Mouse (Mus musculus) neural tube, embryonic 14.5 days (tissue): Measurements from ENCODE around the gene Cog8. TPM values are rescaled to one million over a fixed set of nuclear protein-coding genes. Genes with fewer than 3 reads are reported as not detected.
"Not testable (repeated sequence)": the region's sequence is repeated elsewhere in the genome, so short reads cannot be mapped to it uniquely, and the experiment has no call there.

Experiments used
- ATAC-seq: fragments of 200-750 bp; cut with Nextera tagmentation; 2 replicates; pipeline ENCODE4 v1.8.0; 2017; ENCODE audit warnings: low read depth, mild to moderate bottlenecking, moderate TSS enrichment, moderate library complexity
- H3K27ac ChIP-seq: fragments of 300-500 bp; sonication (generic); 2 replicates; pipeline ENCODE4 v1.5.1; 2014; ENCODE audit warnings: low read depth, mild to moderate bottlenecking, control low read depth, low read length, moderate library complexity, mixed read lengths
- H3K27me3 ChIP-seq: fragments of 300-500 bp; sonication (generic); 2 replicates; pipeline ENCODE4 v1.6.1; 2014; ENCODE audit warnings: low read length; ENCODE audit not compliant: control insufficient read depth, insufficient read depth
- H3K36me3 ChIP-seq: fragments of 300-500 bp; sonication (generic); 2 replicates; pipeline ENCODE4 v1.6.1; 2014; ENCODE audit warnings: low read length, mixed read lengths; ENCODE audit not compliant: control insufficient read depth, insufficient read depth
- H3K4me1 ChIP-seq: fragments of 300-500 bp; sonication (generic); 2 replicates; pipeline ENCODE4 v1.6.1; 2014; ENCODE audit warnings: low read length; ENCODE audit not compliant: control insufficient read depth, insufficient read depth
- H3K4me2 ChIP-seq: fragments of 300-500 bp; sonication (generic); 2 replicates; pipeline ENCODE4 v1.6.1; 2014; ENCODE audit warnings: mild to moderate bottlenecking, low read depth, low read length, control low read depth
- H3K4me3 ChIP-seq: fragments of 300-500 bp; sonication (generic); 2 replicates; pipeline ENCODE4 v1.5.1; 2014; ENCODE audit warnings: low read depth, low read length, control low read depth, mixed read lengths
- H3K9ac ChIP-seq: fragments of 300-500 bp; sonication (generic); replicated peaks from 2 replicates; pipeline ENCODE4 v1.6.1; 2014; ENCODE audit warnings: low read depth, mild to moderate bottlenecking, control low read depth, low read length, mixed read lengths
- H3K9me3 ChIP-seq: fragments of 300-500 bp; sonication (generic); 2 replicates; pipeline ENCODE4 v1.6.1; 2016; ENCODE audit warnings: low read length; ENCODE audit not compliant: control insufficient read depth
- WGBS: fragments of 180-500 bp; shearing (Covaris S2); extraction: QIAGEN DNeasy Blood & Tissue Kit; methylation state at CpG from one replicate; pipeline ENCODE4 v1.1.7; 2014; 5-methylcytosine and 5-hydroxymethylcytosine counted together
- microRNA-seq: library from miRNA; unstranded; fragments of <30 nt; microRNA quantifications from one replicate; pipeline ENCODE4, GENCODE M21; 2016
- polyA plus RNA-seq: library from polyadenylated mRNA; unstranded; fragments of >200 nt; fragmentation: Nextera tagmentation; extraction: Ambion mirVana; gene quantifications from 2 replicates; pipeline ENCODE4 v1.2.1, GENCODE M21; 2014

Gene Cog8
- polyA plus RNA-seq, 1 experiment from 2014 or later = 39.9 TPM

DNA sequence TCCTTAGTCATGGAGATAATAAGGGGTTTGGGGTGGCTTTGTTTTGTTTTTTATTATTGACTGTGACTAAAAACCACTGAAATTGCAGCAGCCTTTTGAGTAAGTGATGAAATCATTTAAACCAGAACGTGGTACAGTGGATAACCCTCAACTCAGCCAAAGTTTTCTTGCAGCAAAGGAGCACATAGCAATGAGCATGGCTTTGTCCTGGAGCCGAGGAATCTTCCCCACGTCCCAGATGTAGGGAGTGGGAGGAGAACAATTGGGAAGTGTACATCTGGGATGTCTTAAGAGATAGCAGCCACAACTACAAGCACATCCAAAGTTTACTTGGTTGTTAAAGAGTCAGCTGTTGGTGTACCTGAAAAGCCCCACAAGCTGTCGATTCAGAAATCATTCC lies 59.1 kb downstream of the Cog8 start:
- WGBS = 84% methylated on average over 4 of the region's 4 CpGs
- no peak overlapping the region for H3K4me3 ChIP-seq
- H3K9me3 ChIP-seq = no peaks in the 10 kb centered on the region

DNA sequence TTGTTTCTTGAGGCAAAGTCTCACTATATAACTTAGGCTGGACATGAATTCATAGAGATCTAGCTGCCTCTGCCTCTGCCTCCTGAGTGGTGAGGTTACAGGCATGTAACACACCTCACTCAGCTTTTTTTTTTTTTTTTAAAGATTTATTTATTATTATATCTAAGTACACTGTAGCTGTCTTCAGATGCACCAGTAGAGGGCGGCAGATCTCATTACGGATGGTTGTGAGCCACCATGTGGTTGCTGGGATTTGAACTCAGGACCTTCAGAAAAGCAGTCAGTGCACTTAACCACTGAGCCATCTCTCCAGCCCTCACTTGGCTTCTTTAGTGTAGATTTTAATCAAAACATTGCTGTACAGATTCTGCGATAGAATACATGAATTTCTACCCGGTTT lies 60.1 kb downstream of the Cog8 start:
- not testable (repeated sequence) for H3K4me3 ChIP-seq, ATAC-seq, H3K9me3 ChIP-seq, H3K9ac ChIP-seq, H3K27ac ChIP-seq, H3K27me3 ChIP-seq, H3K4me2 ChIP-seq, H3K36me3 ChIP-seq, H3K4me1 ChIP-seq
- WGBS = 87% methylated on average over 4 of the region's 4 CpGs

More for the DNA sequence above, 59.1 kb downstream of the Cog8 start:
- H3K4me1 ChIP-seq = no peaks in the 10 kb centered on the region
- H3K27ac ChIP-seq = no peak overlapping the region
- no peak overlapping the region for H3K9ac ChIP-seq
- H3K4me2 ChIP-seq = no peak overlapping the region
- H3K27me3 ChIP-seq = no peaks in the 10 kb centered on the region
- ATAC-seq = no peak
- H3K36me3 ChIP-seq = no peaks in the 10 kb centered on the region

Small RNA genes within 50 kb of the gene (microRNA-seq; reads per million reads assigned to microRNA genes)
- 1.4 reads per million for gene Mir7075

Other genes with a start within 250 kb of the Cog8 start
- 1.4 and 2.0 TPM in 2 replicates for gene Has3, start 186.4 kb downstream of the Cog8 start, polyA plus RNA-seq
- gene Utp4, start 163.1 kb downstream of the Cog8 start, polyA plus RNA-seq = 42.7 and 45.2 TPM in 2 replicates
- 5.3 and 5.7 TPM in 2 replicates for gene Sntb2, start 120.9 kb downstream of the Cog8 start, polyA plus RNA-seq
- 155 and 162 TPM in 2 replicates for gene Vps4a, start 25.5 kb downstream of the Cog8 start, polyA plus RNA-seq
- 36.5 and 36.8 TPM in 2 replicates for gene Pdf, start 8.1 kb downstream of the Cog8 start, polyA plus RNA-seq
- gene Nip7, start 188 bp upstream of the Cog8 start, polyA plus RNA-seq = 62.5 and 65.5 TPM in 2 replicates
- gene Tmed6, start 9.0 kb upstream of the Cog8 start, polyA plus RNA-seq = not detected in 2 replicates
- 19.2 and 20.7 TPM in 2 replicates for gene Terf2, start 39.9 kb upstream of the Cog8 start, polyA plus RNA-seq
- 113 and 123 TPM in 2 replicates for gene Cyb5b, start 94.0 kb upstream of the Cog8 start, polyA plus RNA-seq
- gene Nfat5, start 236.8 kb upstream of the Cog8 start, polyA plus RNA-seq = 15.7 and 16.7 TPM in 2 replicates